ENCODE assay signal across 30 mouse cellular contexts in genomic region chr5:150134651-150135050, GRCm38 (mm10). TPM values are rescaled to one million over a fixed set of nuclear protein-coding genes. Genes with fewer than 3 reads are reported as not detected.
A peak's percentile ranks its signal among the peaks of the same experiment; 100 is the strongest.
DNase-seq lines count a peak whose midpoint lies in the region; ATAC-seq lines count a peak whose summit lies in the region.
"Had no signal": no experiment of that assay in that cellular context is flagged by ENCODE, and none has a peak within 500 bp of the region (broad histone marks: within the 10 kb centered on the region; RNA-seq: fewer than 3 reads in every experiment).

No protein-coding gene starts in this region.

- H3K9me3 ChIP-seq in liver, embryonic 12.5 days (replicated peaks), result no peaks in the 10 kb centered on the region
- no peaks in the 10 kb centered on the region for H3K9me3 ChIP-seq in liver, embryonic 15.5 days (replicated peaks)
- H3K9me3 ChIP-seq in intestine, embryonic 15.5 days, result no peaks in the 10 kb centered on the region
- H3K9me3 ChIP-seq in midbrain, embryonic 13.5 days, result no peaks in the 10 kb centered on the region
- H3K9me3 ChIP-seq: embryonic facial prominence, embryonic 10.5 days; embryonic facial prominence, embryonic 13.5 days; forebrain, embryonic 12.5 days; forebrain, embryonic 15.5 days; heart, embryonic 13.5 days; hindbrain, embryonic 12.5 days; hindbrain, embryonic 15.5 days had no signal

- H3K27me3 ChIP-seq in liver, embryonic 12.5 days (replicated peaks), result no peaks in the 10 kb centered on the region
- H3K27me3 ChIP-seq in liver, embryonic 15.5 days, result no peaks in the 10 kb centered on the region
- H3K27me3 ChIP-seq in intestine, embryonic 15.5 days (replicated peaks), result no peaks in the 10 kb centered on the region
- no peaks in the 10 kb centered on the region for H3K27me3 ChIP-seq in midbrain, embryonic 13.5 days
- H3K27me3 ChIP-seq: CH12.LX; embryonic facial prominence, embryonic 13.5 days; forebrain, embryonic 12.5 days; forebrain, embryonic 15.5 days; heart, embryonic 13.5 days; hindbrain, embryonic 12.5 days; hindbrain, embryonic 15.5 days had no signal

- peak overlapping the region; percentile 69 for H3K27ac ChIP-seq in liver, embryonic 12.5 days
- H3K27ac ChIP-seq in liver, embryonic 15.5 days (replicated peaks), result peak overlapping the region; percentile 41; the same call in 1 of the 2 replicates
- no peak overlapping the region for H3K27ac ChIP-seq in intestine, embryonic 15.5 days
- H3K27ac ChIP-seq in midbrain, embryonic 13.5 days, result no peak overlapping the region
- H3K27ac ChIP-seq: embryonic facial prominence, embryonic 10.5 days; embryonic facial prominence, embryonic 13.5 days; forebrain, embryonic 12.5 days; forebrain, embryonic 15.5 days; heart, adult 2 months; heart, embryonic 10.5 days; heart, embryonic 13.5 days; hindbrain, embryonic 12.5 days; hindbrain, embryonic 15.5 days had no signal

- 0 out of 2 replicates have a peak, but pooled peaks have one; percentile 8 for ATAC-seq in common myeloid progenitor, adult 5-6 weeks (replicated peaks; ENCODE audit: low read depth, poor library complexity, severe bottlenecking)
- ATAC-seq in liver, embryonic 12.5 days, result peak; percentile 82
- peak; percentile 78 for ATAC-seq in liver, embryonic 15.5 days (ENCODE audit: insufficient read depth)
- 0 out of 2 replicates have a peak, but pooled peaks have one; percentile 12 for ATAC-seq in megakaryocyte progenitor cell, adult 5-6 weeks (replicated peaks; ENCODE audit: poor library complexity)
- no peak for ATAC-seq in intestine, embryonic 15.5 days
- ATAC-seq in midbrain, embryonic 13.5 days, result no peak
- ATAC-seq: activated CD4-positive, CD25-positive, alpha-beta regulatory T cell, adult 4 months; forebrain, embryonic 15.5 days had no signal

- WGBS in liver, embryonic 12.5 days (ENCODE audit: insufficient replicate concordance), result 52% methylated on average over 3 of the region's 3 CpGs
- WGBS in liver, embryonic 15.5 days (ENCODE audit: insufficient replicate concordance), result 19% methylated on average over 3 of the region's 3 CpGs
- 84% methylated on average over 3 of the region's 3 CpGs for WGBS in intestine, embryonic 15.5 days
- 91% methylated on average over 3 of the region's 3 CpGs for WGBS in midbrain, embryonic 13.5 days

- H3K36me3 ChIP-seq in liver, embryonic 12.5 days, result no peaks in the 10 kb centered on the region
- H3K36me3 ChIP-seq in liver, embryonic 15.5 days (replicated peaks), result no peaks in the 10 kb centered on the region
- H3K36me3 ChIP-seq in intestine, embryonic 15.5 days, result no peaks in the 10 kb centered on the region
- no peaks in the 10 kb centered on the region for H3K36me3 ChIP-seq in midbrain, embryonic 13.5 days
- H3K36me3 ChIP-seq: embryonic facial prominence, embryonic 10.5 days; embryonic facial prominence, embryonic 13.5 days; forebrain, embryonic 12.5 days; forebrain, embryonic 15.5 days; G1E; heart, embryonic 10.5 days; heart, embryonic 13.5 days; hindbrain, embryonic 12.5 days; hindbrain, embryonic 15.5 days had no signal

- no peak overlapping the region for H3K9ac ChIP-seq in liver, embryonic 12.5 days
- no peak overlapping the region for H3K9ac ChIP-seq in liver, embryonic 15.5 days
- H3K9ac ChIP-seq in intestine, embryonic 15.5 days, result no peak overlapping the region
- H3K9ac ChIP-seq in midbrain, embryonic 13.5 days (replicated peaks), result no peak overlapping the region
- H3K9ac ChIP-seq: embryonic facial prominence, embryonic 13.5 days; forebrain, embryonic 12.5 days; forebrain, embryonic 15.5 days; heart, embryonic 13.5 days; hindbrain, embryonic 12.5 days; hindbrain, embryonic 15.5 days had no signal

- no peak overlapping the region for H3K4me3 ChIP-seq in liver, embryonic 12.5 days
- H3K4me3 ChIP-seq in liver, embryonic 15.5 days (replicated peaks), result no peak overlapping the region
- H3K4me3 ChIP-seq in intestine, embryonic 15.5 days (replicated peaks), result no peak overlapping the region
- H3K4me3 ChIP-seq in midbrain, embryonic 13.5 days (replicated peaks), result no peak overlapping the region
- H3K4me3 ChIP-seq: embryonic facial prominence, embryonic 10.5 days; embryonic facial prominence, embryonic 13.5 days; erythroblast, embryonic 14.5 days; forebrain, embryonic 12.5 days; forebrain, embryonic 15.5 days; heart, adult 2 months; heart, embryonic 10.5 days; heart, embryonic 13.5 days; hindbrain, embryonic 12.5 days; hindbrain, embryonic 15.5 days had no signal

- H3K4me2 ChIP-seq in liver, embryonic 12.5 days, result peak overlapping the region; percentile 24
- peak overlapping the region; percentile 16; the same call in 1 of the 2 replicates for H3K4me2 ChIP-seq in liver, embryonic 15.5 days
- H3K4me2 ChIP-seq in intestine, embryonic 15.5 days (replicated peaks), result no peak overlapping the region
- H3K4me2 ChIP-seq in midbrain, embryonic 13.5 days (replicated peaks), result no peak overlapping the region
- H3K4me2 ChIP-seq: embryonic facial prominence, embryonic 13.5 days; forebrain, embryonic 12.5 days; forebrain, embryonic 15.5 days; heart, embryonic 13.5 days; hindbrain, embryonic 12.5 days; hindbrain, embryonic 15.5 days had no signal

- no peak for DNase-seq in kidney, postnatal 14 days
- DNase-seq in thymus, postnatal 0 days (ENCODE audit: low spot score), result no peak
- DNase-seq: adrenal gland, postnatal 10 days; adrenal gland, postnatal 36 days; B cell, adult 2 months; cerebellum, adult 18-20 months; cerebellum, adult 9-11 months; cerebellum, postnatal 25 days; embryo, embryonic 11 days; gastrocnemius, postnatal 10 days; gastrocnemius, postnatal 36 days; heart, adult 2 months had no signal

- H3K4me1 ChIP-seq in liver, embryonic 12.5 days, result peaks cover 34% of the 10 kb centered on the region
- peaks cover 28% of the 10 kb centered on the region for H3K4me1 ChIP-seq in liver, embryonic 15.5 days (replicated peaks)
- H3K4me1 ChIP-seq in intestine, embryonic 15.5 days (replicated peaks), result no peaks in the 10 kb centered on the region
- peaks cover 11% of the 10 kb centered on the region; the same call in 1 of the 2 replicates for H3K4me1 ChIP-seq in midbrain, embryonic 13.5 days (replicated peaks)
- H3K4me1 ChIP-seq: embryonic facial prominence, embryonic 10.5 days; forebrain, embryonic 12.5 days; heart, embryonic 10.5 days had no signal

RNA-seq across cellular contexts. Expression of gene Fry, which starts 16.2 kb away (rescaled TPM):
- 11.4 and 22.5 TPM in 2 replicates for total RNA-seq in common myeloid progenitor, adult 5-6 weeks (2017)
- 4.0 and 4.1 TPM in 2 replicates for polyA plus RNA-seq in liver, embryonic 12.5 days (2016; fragmentation: Nextera tagmentation; extraction: Ambion mirVana)
- 2.5 and 2.6 TPM in 2 replicates for polyA plus RNA-seq in liver, embryonic 15.5 days (2015; fragmentation: Nextera tagmentation; extraction: Ambion mirVana)
- total RNA-seq in megakaryocyte progenitor cell, adult 5-6 weeks (2015), result 17.8 and 22.1 TPM in 2 replicates
- 19.2 and 21.1 TPM in 2 replicates for total RNA-seq in megakaryocyte progenitor cell, adult 5-6 weeks (2017)
- 7.1 and 8.2 TPM in 2 replicates for polyA plus RNA-seq in intestine, embryonic 15.5 days (2015; fragmentation: Nextera tagmentation; extraction: Ambion mirVana)
- 3.6 and 5.3 TPM in 2 replicates for polyA plus RNA-seq in thymus, postnatal 0 days (2015; fragmentation: Nextera tagmentation; extraction: Ambion mirVana)
- 35.4 and 37.4 TPM in 2 replicates for polyA plus RNA-seq in midbrain, embryonic 13.5 days (2015; fragmentation: Nextera tagmentation; extraction: Ambion mirVana)

Comparison
In these comparisons a context has a peak if more than half of its experiments do, and no peak if none do; other contexts are left out.
1. ATAC-seq: peak in common myeloid progenitor, adult 5-6 weeks (single experiment), liver, embryonic 12.5 days (single experiment), liver, embryonic 15.5 days (single experiment) and megakaryocyte progenitor cell, adult 5-6 weeks (single experiment); none in intestine, embryonic 15.5 days (single experiment) and midbrain, embryonic 13.5 days (single experiment).
2. H3K27ac ChIP-seq: peak in liver, embryonic 12.5 days (single experiment) and liver, embryonic 15.5 days (single experiment); none in intestine, embryonic 15.5 days (single experiment) and midbrain, embryonic 13.5 days (single experiment).
3. H3K4me2 ChIP-seq: peak in liver, embryonic 12.5 days (single experiment) and liver, embryonic 15.5 days (single experiment); none in intestine, embryonic 15.5 days (single experiment) and midbrain, embryonic 13.5 days (single experiment).